Mouse (Mus musculus): ENCODE results near the gene Rfx2. TPM values are rescaled to one million over a fixed set of nuclear protein-coding genes. Genes with fewer than 3 reads are reported as not detected.

Gene Rfx2
- polyA plus RNA-seq, 1 experiment: 31.3 TPM

GRCm38 (mm10) chr17:56829795-56830194 lies 1.0 kb downstream of the Rfx2 start:
- 20% methylated on average over 27 of the region's 27 CpGs for WGBS
- TF ChIP-seq CTCF (IDR thresholded peaks at IDR 0.05; ENCODE audit: borderline replicate concordance, control insufficient read depth, extremely low read depth, insufficient read depth, low read length, poor library complexity): no peak
- TF ChIP-seq POLR2A (IDR thresholded peaks at IDR 0.05; ENCODE audit: control insufficient read depth, extremely low read depth, insufficient read depth, low read length, poor library complexity): no peak
- peak; percentile 23 for DNase-seq
- H3K4me1 ChIP-seq (replicated peaks; ENCODE audit: control insufficient read depth, insufficient read depth, low read length): peaks cover 18% of the 10 kb centered on the region
- H3K36me3 ChIP-seq (ENCODE audit: control insufficient read depth, insufficient read depth, low read length): no peaks in the 10 kb centered on the region
- H3K27ac ChIP-seq (ENCODE audit: control insufficient read depth, insufficient read depth, low read length): no peak overlapping the region
- H3K4me3 ChIP-seq (ENCODE audit: control insufficient read depth, insufficient read depth, low read length): peak overlapping the region; percentile 46
- peaks cover 4% of the 10 kb centered on the region; the same call in 1 of the 2 replicates for H3K27me3 ChIP-seq (ENCODE audit: control insufficient read depth, insufficient read depth, low read length)

GRCm38 (mm10) chr17:56829171-56829570 lies 1.6 kb downstream of the Rfx2 start:
- TF ChIP-seq POLR2A (IDR thresholded peaks at IDR 0.05; ENCODE audit: control insufficient read depth, extremely low read depth, insufficient read depth, low read length, poor library complexity) (no peak), CTCF (IDR thresholded peaks at IDR 0.05; ENCODE audit: borderline replicate concordance, control insufficient read depth, extremely low read depth, insufficient read depth, low read length, poor library complexity) (no peak)
- H3K27ac ChIP-seq (ENCODE audit: control insufficient read depth, insufficient read depth, low read length): no peak overlapping the region
- H3K36me3 ChIP-seq (ENCODE audit: control insufficient read depth, insufficient read depth, low read length): no peaks in the 10 kb centered on the region
- no peak for DNase-seq
- H3K4me3 ChIP-seq (ENCODE audit: control insufficient read depth, insufficient read depth, low read length): no peak overlapping the region
- H3K27me3 ChIP-seq (ENCODE audit: control insufficient read depth, insufficient read depth, low read length): peaks cover 4% of the 10 kb centered on the region; the same call in 1 of the 2 replicates
- H3K4me1 ChIP-seq (replicated peaks; ENCODE audit: control insufficient read depth, insufficient read depth, low read length): peaks cover 18% of the 10 kb centered on the region
- 77% methylated on average over 11 of the region's 11 CpGs for WGBS

- no peak for TF ChIP-seq POLR2A (IDR thresholded peaks at IDR 0.05; ENCODE audit: control insufficient read depth, extremely low read depth, insufficient read depth, low read length, poor library complexity)
- TF ChIP-seq CTCF (IDR thresholded peaks at IDR 0.05; ENCODE audit: borderline replicate concordance, control insufficient read depth, extremely low read depth, insufficient read depth, low read length, poor library complexity): no peak
- H3K27ac ChIP-seq (ENCODE audit: control insufficient read depth, insufficient read depth, low read length): no peak overlapping the region
- WGBS: 100% methylated on average over 2 of the region's 2 CpGs
- H3K4me1 ChIP-seq (replicated peaks; ENCODE audit: control insufficient read depth, insufficient read depth, low read length): peaks cover 18% of the 10 kb centered on the region
- H3K36me3 ChIP-seq (ENCODE audit: control insufficient read depth, insufficient read depth, low read length): no peaks in the 10 kb centered on the region
- H3K27me3 ChIP-seq (ENCODE audit: control insufficient read depth, insufficient read depth, low read length): peaks cover 4% of the 10 kb centered on the region; the same call in 1 of the 2 replicates
- no peak overlapping the region for H3K4me3 ChIP-seq (ENCODE audit: control insufficient read depth, insufficient read depth, low read length)
- DNase-seq: no peak
These were observed 4.1 kb downstream of the Rfx2 start for GRCm38 (mm10) chr17:56826718-56827117.

GRCm38 (mm10) chr17:56823352-56823751 lies 7.5 kb downstream of the Rfx2 start:
- peaks cover 17% of the 10 kb centered on the region for H3K4me1 ChIP-seq (replicated peaks; ENCODE audit: control insufficient read depth, insufficient read depth, low read length)
- no peak for DNase-seq
- 94% methylated on average over 2 of the region's 2 CpGs for WGBS
- no peaks in the 10 kb centered on the region for H3K36me3 ChIP-seq (ENCODE audit: control insufficient read depth, insufficient read depth, low read length)
- H3K27me3 ChIP-seq (ENCODE audit: control insufficient read depth, insufficient read depth, low read length): no peaks in the 10 kb centered on the region
- no peak overlapping the region for H3K27ac ChIP-seq (ENCODE audit: control insufficient read depth, insufficient read depth, low read length)
- TF ChIP-seq CTCF (IDR thresholded peaks at IDR 0.05; ENCODE audit: borderline replicate concordance, control insufficient read depth, extremely low read depth, insufficient read depth, low read length, poor library complexity): no peak
- TF ChIP-seq POLR2A (IDR thresholded peaks at IDR 0.05; ENCODE audit: control insufficient read depth, extremely low read depth, insufficient read depth, low read length, poor library complexity): no peak
- no peak overlapping the region for H3K4me3 ChIP-seq (ENCODE audit: control insufficient read depth, insufficient read depth, low read length)

GRCm38 (mm10) chr17:56822380-56822779 lies 8.4 kb downstream of the Rfx2 start:
- 93% methylated on average over 2 of the region's 2 CpGs for WGBS
- no peak for DNase-seq

GRCm38 (mm10) chr17:56819694-56820111 lies 11.1 kb downstream of the Rfx2 start:
- 6% methylated on average over 8 of the region's 8 CpGs for WGBS
- peak; percentile 57 for DNase-seq

More at GRCm38 (mm10) chr17:56822380-56822779, 8.4 kb downstream of the Rfx2 start:
- Histone ChIP-seq H3K4me1 (replicated peaks; ENCODE audit: control insufficient read depth, insufficient read depth, low read length) (peaks cover 17% of the 10 kb centered on the region), H3K4me3 (ENCODE audit: control insufficient read depth, insufficient read depth, low read length) (no peak overlapping the region), H3K27ac (ENCODE audit: control insufficient read depth, insufficient read depth, low read length) (no peak overlapping the region), H3K27me3 (ENCODE audit: control insufficient read depth, insufficient read depth, low read length) (no peaks in the 10 kb centered on the region), H3K36me3 (ENCODE audit: control insufficient read depth, insufficient read depth, low read length) (no peaks in the 10 kb centered on the region)
- TF ChIP-seq POLR2A (IDR thresholded peaks at IDR 0.05; ENCODE audit: control insufficient read depth, extremely low read depth, insufficient read depth, low read length, poor library complexity): no peak
- TF ChIP-seq CTCF (IDR thresholded peaks at IDR 0.05; ENCODE audit: borderline replicate concordance, control insufficient read depth, extremely low read depth, insufficient read depth, low read length, poor library complexity): no peak

More at GRCm38 (mm10) chr17:56819694-56820111, 11.1 kb downstream of the Rfx2 start:
- H3K27ac ChIP-seq (ENCODE audit: control insufficient read depth, insufficient read depth, low read length): 0 out of 2 replicates have a peak overlapping the region, but pooled peaks have one; percentile 7
- H3K4me3 ChIP-seq (ENCODE audit: control insufficient read depth, insufficient read depth, low read length): no peak overlapping the region
- H3K4me1 ChIP-seq (replicated peaks; ENCODE audit: control insufficient read depth, insufficient read depth, low read length): peaks cover 17% of the 10 kb centered on the region
- no peak for TF ChIP-seq CTCF (IDR thresholded peaks at IDR 0.05; ENCODE audit: borderline replicate concordance, control insufficient read depth, extremely low read depth, insufficient read depth, low read length, poor library complexity)
- no peak for TF ChIP-seq POLR2A (IDR thresholded peaks at IDR 0.05; ENCODE audit: control insufficient read depth, extremely low read depth, insufficient read depth, low read length, poor library complexity)
- no peaks in the 10 kb centered on the region for H3K27me3 ChIP-seq (ENCODE audit: control insufficient read depth, insufficient read depth, low read length)
- H3K36me3 ChIP-seq (ENCODE audit: control insufficient read depth, insufficient read depth, low read length): no peaks in the 10 kb centered on the region
